Mouse (Mus musculus): Measurements from ENCODE around the gene Phf7.

Gene Phf7

GRCm38 (mm10) chr14:31251084-31251604 lies at the start of gene Phf7, which contains the start of gene Bap1:
Phf7 (minus strand) TSS chr14:31251317.
Bap1 (plus strand) TSS chr14:31251450.
- peak; percentile 91 for DNase-seq (ENCODE audit: low read depth, low spot score)

GRCm38 (mm10) chr14:31285728-31286127 lies 34.6 kb upstream of the Phf7 start:
- DNase-seq (ENCODE audit: low read depth, low spot score), result no peak

GRCm38 (mm10) chr14:31272164-31272563 lies 21.0 kb upstream of the Phf7 start:
- DNase-seq (ENCODE audit: low read depth, low spot score), result peak; percentile 52

- DNase-seq (ENCODE audit: low read depth, low spot score), result no peak
Observed at GRCm38 (mm10) chr14:31271121-31271520, 20.0 kb upstream of the Phf7 start.

GRCm38 (mm10) chr14:31269456-31270100 lies 18.5 kb upstream of the Phf7 start:
- no peak for DNase-seq (ENCODE audit: low read depth, low spot score)

- no peak for DNase-seq (ENCODE audit: low read depth, low spot score)
Observed at GRCm38 (mm10) chr14:31268301-31269001, 17.3 kb upstream of the Phf7 start.

- no peak for DNase-seq (ENCODE audit: low read depth, low spot score)
Observed at GRCm38 (mm10) chr14:31267649-31268048, 16.5 kb upstream of the Phf7 start.

- DNase-seq (ENCODE audit: low read depth, low spot score), result no peak
Observed at GRCm38 (mm10) chr14:31260932-31261331, 9.8 kb upstream of the Phf7 start.

GRCm38 (mm10) chr14:31260374-31260773 lies 9.3 kb upstream of the Phf7 start:
- DNase-seq (ENCODE audit: low read depth, low spot score), result no peak

GRCm38 (mm10) chr14:31258476-31259050 lies 7.4 kb upstream of the Phf7 start:
- DNase-seq (ENCODE audit: low read depth, low spot score), result no peak

GRCm38 (mm10) chr14:31252091-31252490 lies 974 bp upstream of the Phf7 start:
- DNase-seq (ENCODE audit: low read depth, low spot score), result no peak

- no peak for DNase-seq (ENCODE audit: low read depth, low spot score)
Observed at GRCm38 (mm10) chr14:31251626-31252025, 509 bp upstream of the Phf7 start.

GRCm38 (mm10) chr14:31250222-31251083 lies 664 bp downstream of the Phf7 start:
- no peak for DNase-seq (ENCODE audit: low read depth, low spot score)

- DNase-seq (ENCODE audit: low read depth, low spot score), result no peak
Observed at GRCm38 (mm10) chr14:31248396-31248795, 2.7 kb downstream of the Phf7 start.

GRCm38 (mm10) chr14:31245946-31246345 lies 5.2 kb downstream of the Phf7 start:
- no peak for DNase-seq (ENCODE audit: low read depth, low spot score)

- no peak for DNase-seq (ENCODE audit: low read depth, low spot score)
Observed at GRCm38 (mm10) chr14:31244777-31245176, 6.3 kb downstream of the Phf7 start.

GRCm38 (mm10) chr14:31240528-31240927 lies 10.6 kb downstream of the Phf7 start:
- DNase-seq (ENCODE audit: low read depth, low spot score), result peak; percentile 46

GRCm38 (mm10) chr14:31237101-31237882 lies 13.8 kb downstream of the Phf7 start:
- DNase-seq (ENCODE audit: low read depth, low spot score), result peak; percentile 79

- DNase-seq (ENCODE audit: low read depth, low spot score), result peak; percentile 60
Observed at GRCm38 (mm10) chr14:31233996-31234591, 17.0 kb downstream of the Phf7 start.

All from skeletal muscle tissue, adult 2 months (tissue).